In genomic region chr19:14595390-14595997, GRCm38 (mm10) we compare ENCODE assay signal across 8 mouse cellular contexts. TPM values are rescaled to one million over a fixed set of nuclear protein-coding genes. Genes with fewer than 3 reads are reported as not detected.
DNase-seq lines count a peak whose midpoint lies in the region; ATAC-seq and TF ChIP-seq lines count a peak whose summit lies in the region.

No protein-coding gene starts in this region.

- peak overlapping the region; percentile 98 for H3K4me3 ChIP-seq in heart, embryonic 15.5 days
- H3K4me3 ChIP-seq in bone marrow macrophage, adult 2 months (ENCODE audit: insufficient read depth, low read length): peak overlapping the region; percentile 9; the same call in 1 of the 2 replicates
- peak overlapping the region; percentile 73 for H3K4me3 ChIP-seq in midbrain, embryonic 12.5 days

- no peak for TF ChIP-seq POLR2A in bone marrow macrophage, adult 2 months (IDR thresholded peaks at IDR 0.05; ENCODE audit: borderline replicate concordance, low read depth, low read length)

- H3K9me3 ChIP-seq in heart, embryonic 15.5 days (replicated peaks): no peaks in the 10 kb centered on the region
- H3K9me3 ChIP-seq in midbrain, embryonic 12.5 days: no peaks in the 10 kb centered on the region

- intact Hi-C loops in heart, postnatal 10 days (cut with DNase I): loop anchor here (10.0 kb wide), 1 partner anchor 351 kb away; no protein-coding TSS in a partner anchor

- H3K27ac ChIP-seq in heart, embryonic 15.5 days: no peak overlapping the region
- no peak overlapping the region for H3K27ac ChIP-seq in bone marrow macrophage, adult 2 months (ENCODE audit: insufficient read depth, low read depth, low read length)
- H3K27ac ChIP-seq in midbrain, embryonic 12.5 days (replicated peaks): no peak overlapping the region

- peak overlapping the region; percentile 70 for H3K4me2 ChIP-seq in heart, embryonic 15.5 days
- peak overlapping the region; percentile 52 for H3K4me2 ChIP-seq in midbrain, embryonic 12.5 days (replicated peaks)

- WGBS in heart, embryonic 15.5 days: 22% methylated on average over 11 of the region's 11 CpGs
- 21% methylated on average over 11 of the region's 11 CpGs for WGBS in midbrain, embryonic 12.5 days

- ATAC-seq in heart, embryonic 15.5 days (replicated peaks; ENCODE audit: insufficient number of reproducible peaks, insufficient read depth, low FRiP score, low read depth): no peak
- ATAC-seq in midbrain, embryonic 12.5 days (ENCODE audit: low FRiP score, low read depth): no peak
- no peak for ATAC-seq in monocyte, adult 5-6 weeks (replicated peaks; ENCODE audit: insufficient number of reproducible peaks, low FRiP score, low TSS enrichment, poor library complexity, severe bottlenecking)

- H3K27me3 ChIP-seq in heart, embryonic 15.5 days: no peaks in the 10 kb centered on the region
- H3K27me3 ChIP-seq in midbrain, embryonic 12.5 days: peaks cover 12% of the 10 kb centered on the region

- no peak overlapping the region for H3K9ac ChIP-seq in heart, embryonic 15.5 days
- H3K9ac ChIP-seq in midbrain, embryonic 12.5 days (replicated peaks): peak overlapping the region; percentile 95

- no peaks in the 10 kb centered on the region for H3K36me3 ChIP-seq in heart, embryonic 15.5 days
- 0 out of 2 replicates have a peak, but pooled peaks cover 4% of the 10 kb centered on the region for H3K36me3 ChIP-seq in midbrain, embryonic 12.5 days

- DNase-seq in heart, postnatal 4 days: no peak
- peak; percentile 15 to 18 for DNase-seq in heart, postnatal 10 days
- DNase-seq in c-Kit-positive CD71-positive TER-119-positive erythroid progenitor cells, embryonic 14.5 days (ENCODE audit: low spot score): no peak
- DNase-seq in urinary bladder, postnatal 14 days (ENCODE audit: low spot score): no peak

- no peak for TF ChIP-seq CTCF in bone marrow macrophage, adult 2 months (IDR thresholded peaks at IDR 0.05; ENCODE audit: low read depth, low read length)

- H3K4me1 ChIP-seq in heart, embryonic 15.5 days (replicated peaks): peaks cover 21% of the 10 kb centered on the region
- H3K4me1 ChIP-seq in bone marrow macrophage, adult 2 months (ENCODE audit: control insufficient read depth, insufficient read depth, low read length): peaks cover 19% of the 10 kb centered on the region
- H3K4me1 ChIP-seq in midbrain, embryonic 12.5 days: peaks cover 29% of the 10 kb centered on the region

RNA-seq across cellular contexts. Expression of gene Tle4, which starts 2.4 kb away (rescaled TPM):
- polyA plus RNA-seq in heart, embryonic 15.5 days (2015; fragmentation: Nextera tagmentation; extraction: Ambion mirVana): 7.3 and 8.7 TPM in 2 replicates
- total RNA-seq in heart, postnatal 4 days (2021): 10 to 100 TPM; 11.9 to 12.3 TPM
- 28.5 and 29.8 TPM in 2 replicates for polyA plus RNA-seq in bone marrow macrophage, adult 2 months (2012; ENCODE audit: insufficient read depth, insufficient read length, missing spikeins)
- 10 to 100 TPM; 10.8 to 12.1 TPM for total RNA-seq in heart, postnatal 10 days (2021)
- 35.1 and 40.4 TPM in 2 replicates for polyA plus RNA-seq in midbrain, embryonic 12.5 days (2016; fragmentation: Nextera tagmentation; extraction: Ambion mirVana)
- total RNA-seq in monocyte, adult 5-6 weeks (2017): 35.3 to 55.7 TPM (median 35.6 TPM) in 3 replicates

Comparison
In these comparisons a context has a peak if more than half of its experiments do, and no peak if none do; other contexts are left out.
1. DNase-seq: peak in heart, postnatal 10 days (2 of 2); none in heart, postnatal 4 days (single experiment), c-Kit-positive CD71-positive TER-119-positive erythroid progenitor cells, embryonic 14.5 days (single experiment) and urinary bladder, postnatal 14 days (single experiment).
2. H3K4me3 ChIP-seq: peak in every context shown above with its lines; median percentile 98 in heart, embryonic 15.5 days; 73 in midbrain, embryonic 12.5 days; 9 in bone marrow macrophage, adult 2 months.